9 mouse cellular contexts compared by ENCODE assay signal in genomic region chr3:40988722-40989121, GRCm38 (mm10). TPM values are rescaled to one million over a fixed set of nuclear protein-coding genes. Genes with fewer than 3 reads are reported as not detected.
DNase-seq lines count a peak whose midpoint lies in the region; ATAC-seq and TF ChIP-seq lines count a peak whose summit lies in the region.
"Had no signal": no experiment of that assay in that cellular context is flagged by ENCODE, and none has a peak within 500 bp of the region (broad histone marks: within the 10 kb centered on the region; RNA-seq: fewer than 3 reads in every experiment).

No protein-coding gene starts in this region.

- no peaks in the 10 kb centered on the region for H3K27me3 ChIP-seq in intestine, postnatal 0 days (replicated peaks; ENCODE audit: control insufficient read depth, insufficient read depth, low read length)
- H3K27me3 ChIP-seq in intestine, embryonic 16.5 days (replicated peaks; ENCODE audit: control insufficient read depth, insufficient read depth, low read length) = no peaks in the 10 kb centered on the region
- H3K27me3 ChIP-seq in kidney, embryonic 16.5 days (ENCODE audit: insufficient read depth, low read length) = no peaks in the 10 kb centered on the region

- 71% methylated on average over 2 of the region's 2 CpGs for WGBS in intestine, postnatal 0 days
- WGBS in intestine, embryonic 16.5 days = 77% methylated on average over 2 of the region's 2 CpGs
- 74% methylated on average over 2 of the region's 2 CpGs for WGBS in kidney, embryonic 16.5 days

- H3K36me3 ChIP-seq in intestine, postnatal 0 days (ENCODE audit: control insufficient read depth, insufficient read depth) = no peaks in the 10 kb centered on the region
- no peaks in the 10 kb centered on the region for H3K36me3 ChIP-seq in intestine, embryonic 16.5 days (ENCODE audit: control insufficient read depth, insufficient read depth, low read length)
- H3K36me3 ChIP-seq in kidney, embryonic 16.5 days (ENCODE audit: insufficient read depth, low read length) = no peaks in the 10 kb centered on the region

- ATAC-seq in intestine, postnatal 0 days = no peak
- ATAC-seq in intestine, embryonic 16.5 days = no peak
- peak; percentile 56; the same call in 1 of the 2 replicates for ATAC-seq in granulocyte monocyte progenitor cell, adult 5-6 weeks (replicated peaks; ENCODE audit: poor library complexity, severe bottlenecking)
- no peak for ATAC-seq in erythroid progenitor cell, adult 5-6 weeks (replicated peaks; ENCODE audit: low FRiP score, poor library complexity, severe bottlenecking)
- ATAC-seq in kidney, embryonic 16.5 days (ENCODE audit: low FRiP score, low TSS enrichment) = no peak

- H3K27ac ChIP-seq in intestine, postnatal 0 days (ENCODE audit: low read depth, low read length) = no peak overlapping the region
- H3K27ac ChIP-seq in intestine, embryonic 16.5 days (ENCODE audit: low read length) = no peak overlapping the region
- H3K27ac ChIP-seq in kidney, embryonic 16.5 days (ENCODE audit: low read length) = no peak overlapping the region

- no peak overlapping the region for H3K4me2 ChIP-seq in intestine, postnatal 0 days (replicated peaks; ENCODE audit: low read depth)
- no peak overlapping the region for H3K4me2 ChIP-seq in intestine, embryonic 16.5 days (ENCODE audit: low read depth, low read length)
- no peak overlapping the region for H3K4me2 ChIP-seq in kidney, embryonic 16.5 days (replicated peaks; ENCODE audit: low read depth, low read length)

- peak; percentile 69 for DNase-seq in 416B (ENCODE audit: low read depth)
- peak; percentile 48 for DNase-seq in CD4-positive helper T cell, adult 2 months (ENCODE audit: low read depth, low spot score)
- DNase-seq: cerebellum, adult 9-11 months; heart, postnatal 36 days had no signal

- H3K9me3 ChIP-seq in intestine, postnatal 0 days (ENCODE audit: control insufficient read depth) = no peaks in the 10 kb centered on the region
- H3K9me3 ChIP-seq in intestine, embryonic 16.5 days (ENCODE audit: control insufficient read depth, low read length) = no peaks in the 10 kb centered on the region
- H3K9me3 ChIP-seq in kidney, embryonic 16.5 days (ENCODE audit: low read length) = no peaks in the 10 kb centered on the region

- no peaks in the 10 kb centered on the region for H3K4me1 ChIP-seq in intestine, postnatal 0 days (replicated peaks; ENCODE audit: control insufficient read depth, insufficient read depth, low read length)
- H3K4me1 ChIP-seq in intestine, embryonic 16.5 days (ENCODE audit: control insufficient read depth, insufficient read depth, low read length) = no peaks in the 10 kb centered on the region
- H3K4me1 ChIP-seq in kidney, embryonic 16.5 days (ENCODE audit: insufficient read depth, low read length) = no peaks in the 10 kb centered on the region

- no peak overlapping the region for H3K9ac ChIP-seq in intestine, postnatal 0 days (ENCODE audit: low read depth, low read length)
- no peak overlapping the region for H3K9ac ChIP-seq in intestine, embryonic 16.5 days (ENCODE audit: low read depth, low read length)
- H3K9ac ChIP-seq in kidney, embryonic 16.5 days (replicated peaks; ENCODE audit: low read length) = no peak overlapping the region

- TF ChIP-seq CTCF in intestine, postnatal 0 days (IDR thresholded peaks at IDR 0.05; ENCODE audit: low read depth) = peak; percentile 58

- H3K4me3 ChIP-seq in intestine, postnatal 0 days (ENCODE audit: low read depth, low read length) = no peak overlapping the region
- H3K4me3 ChIP-seq in intestine, embryonic 16.5 days (ENCODE audit: low read length) = no peak overlapping the region
- no peak overlapping the region for H3K4me3 ChIP-seq in kidney, embryonic 16.5 days (ENCODE audit: low read length)

RNA-seq across cellular contexts. Expression of gene Larp1b, which starts 39.1 kb away (rescaled TPM):
- polyA plus RNA-seq in intestine, postnatal 0 days (2015; fragmentation: Nextera tagmentation; extraction: Ambion mirVana) = 24.9 and 33.0 TPM in 2 replicates
- polyA plus RNA-seq in intestine, embryonic 16.5 days (2015; fragmentation: Nextera tagmentation; extraction: Ambion mirVana) = 13.1 and 14.4 TPM in 2 replicates
- total RNA-seq in granulocyte monocyte progenitor cell, adult 5-6 weeks (2014; fragmentation: Nextera tagmentation) = 11.6 and 15.9 TPM in 2 replicates
- 23.7 and 33.1 TPM in 2 replicates for total RNA-seq in granulocyte monocyte progenitor cell, adult 5-6 weeks (2017)
- total RNA-seq in erythroid progenitor cell, adult 5-6 weeks (2015; ENCODE audit: low replicate concordance) = 121 and 173 TPM in 2 replicates
- 141 and 227 TPM in 2 replicates for total RNA-seq in erythroid progenitor cell, adult 5-6 weeks (2017; ENCODE audit: low replicate concordance)
- 10.5 and 13.4 TPM in 2 replicates for polyA plus RNA-seq in kidney, embryonic 16.5 days (2015; fragmentation: Nextera tagmentation; extraction: Ambion mirVana)
